Mouse (Mus musculus) small intestine, adult 2 months (tissue): ENCODE results near the gene Sla2. TPM values are rescaled to one million over a fixed set of nuclear protein-coding genes. Genes with fewer than 3 reads are reported as not detected.

Experiments used
- H3K27ac ChIP-seq: fragments of 200-500 bp; 2 replicates; pipeline ENCODE4 v1.5.1; 2012; ENCODE audit warnings: low read depth, low read length, control low read depth, inconsistent platforms; ENCODE audit not compliant: insufficient read depth
- H3K27me3 ChIP-seq: fragments of 200-500 bp; 2 replicates; pipeline ENCODE4 v1.6.1; 2012; ENCODE audit warnings: mild to moderate bottlenecking, moderate library complexity, low read length, inconsistent platforms; ENCODE audit not compliant: control insufficient read depth, insufficient read depth
- H3K36me3 ChIP-seq: fragments of 200-500 bp; 2 replicates; pipeline ENCODE4 v1.6.1; 2012; ENCODE audit warnings: mild to moderate bottlenecking, low read length, control low read depth, inconsistent platforms; ENCODE audit not compliant: control insufficient read depth, insufficient read depth
- H3K4me1 ChIP-seq: fragments of 200-500 bp; 2 replicates; pipeline ENCODE4 v1.6.1; 2012; ENCODE audit warnings: low read length, inconsistent platforms, mixed read lengths; ENCODE audit not compliant: control insufficient read depth, insufficient read depth, insufficient read length
- H3K4me3 ChIP-seq: fragments of 200-500 bp; 2 replicates; pipeline ENCODE4 v1.5.1; 2012; ENCODE audit warnings: low read depth, mild to moderate bottlenecking, control low read depth, inconsistent platforms, low read length, moderate library complexity
- CTCF ChIP-seq: fragments of 200-500 bp; IDR thresholded peaks from 2 replicates; pipeline ENCODE4 v1.5.1; 2012; ENCODE audit warnings: low read depth, mild to moderate bottlenecking, control low read depth, inconsistent platforms, low read length, moderate library complexity, mixed read lengths; ENCODE audit not compliant: insufficient replicate concordance, insufficient read length; ENCODE audit errors: extremely low read depth
- POLR2A ChIP-seq: fragments of 200-500 bp; IDR thresholded peaks from 2 replicates; pipeline ENCODE4 v1.6.1; 2012; ENCODE audit warnings: low read depth, mild to moderate bottlenecking, control low read depth, inconsistent platforms, low read length, moderate library complexity
- WGBS: fragments of 180-500 bp; shearing (Covaris S2); methylation state at CpG from one replicate; pipeline ENCODE4 v1.1.7; 2018; 5-methylcytosine and 5-hydroxymethylcytosine counted together
- polyA plus RNA-seq: library from polyadenylated mRNA; depleted of rRNA; stranded (reverse); fragments of >200 nt; gene quantifications from 2 replicates; pipeline ENCODE4 v1.2.3, GENCODE M21; 2012

The Sla2 gene
- polyA plus RNA-seq, 1 experiment = 2.0 TPM

DNA sequence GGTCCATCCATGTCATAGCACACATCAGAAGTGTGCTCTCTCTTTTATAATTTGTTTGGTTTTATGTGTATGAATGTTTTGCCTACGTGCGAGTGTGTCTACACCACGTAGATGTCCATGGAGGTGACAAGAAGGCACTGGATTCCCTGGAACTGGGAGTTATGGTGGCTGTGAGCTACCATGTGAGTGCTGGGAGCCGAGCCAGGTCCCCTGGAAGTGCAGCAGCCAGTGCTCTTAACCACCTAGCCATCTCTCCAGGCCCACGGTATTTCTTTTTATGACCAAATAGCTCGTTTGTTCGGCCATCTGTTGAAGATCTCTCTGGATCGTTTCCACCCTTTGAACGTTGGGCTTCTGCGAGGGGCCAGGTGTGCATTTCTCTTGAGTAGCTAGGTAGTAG lies 43.7 kb downstream of the Sla2 start:
- Histone ChIP-seq H3K4me1 (peaks cover 11% of the 10 kb centered on the region), H3K4me3 (no peak overlapping the region), H3K36me3 (no peaks in the 10 kb centered on the region), H3K27me3 (no peaks in the 10 kb centered on the region; the same call in 1 of the 2 replicates), H3K27ac (no peak overlapping the region)
- 46% methylated on average over 10 of the region's 10 CpGs for WGBS
- TF ChIP-seq CTCF (no peak), POLR2A (no peak)

DNA sequence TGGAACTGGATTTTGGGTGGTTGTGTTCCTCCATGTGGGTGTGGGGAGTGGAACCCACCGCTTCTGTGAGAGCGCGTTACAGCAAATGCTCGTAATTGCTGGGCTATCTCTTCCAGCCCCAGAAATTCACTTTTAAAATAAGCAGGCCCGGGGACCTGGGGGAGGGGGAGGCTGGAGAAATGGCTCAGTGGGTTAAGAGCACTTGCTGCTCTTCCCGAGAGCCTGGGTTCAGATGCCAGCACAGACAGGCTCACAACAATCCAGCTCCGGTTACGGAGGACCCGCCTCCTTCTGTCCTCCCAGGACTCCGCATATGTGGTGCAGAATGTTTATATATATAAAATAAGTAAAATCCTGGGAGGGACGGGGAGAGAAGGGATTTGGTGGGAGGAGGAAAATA lies 44.3 kb downstream of the Sla2 start:
- H3K27ac ChIP-seq = no peak overlapping the region
- H3K27me3 ChIP-seq = no peaks in the 10 kb centered on the region; the same call in 1 of the 2 replicates
- 71% methylated on average over 11 of the region's 11 CpGs for WGBS
- H3K4me1 ChIP-seq = peaks cover 11% of the 10 kb centered on the region
- no peak for TF ChIP-seq CTCF
- H3K4me3 ChIP-seq = no peak overlapping the region
- no peaks in the 10 kb centered on the region for H3K36me3 ChIP-seq

DNA sequence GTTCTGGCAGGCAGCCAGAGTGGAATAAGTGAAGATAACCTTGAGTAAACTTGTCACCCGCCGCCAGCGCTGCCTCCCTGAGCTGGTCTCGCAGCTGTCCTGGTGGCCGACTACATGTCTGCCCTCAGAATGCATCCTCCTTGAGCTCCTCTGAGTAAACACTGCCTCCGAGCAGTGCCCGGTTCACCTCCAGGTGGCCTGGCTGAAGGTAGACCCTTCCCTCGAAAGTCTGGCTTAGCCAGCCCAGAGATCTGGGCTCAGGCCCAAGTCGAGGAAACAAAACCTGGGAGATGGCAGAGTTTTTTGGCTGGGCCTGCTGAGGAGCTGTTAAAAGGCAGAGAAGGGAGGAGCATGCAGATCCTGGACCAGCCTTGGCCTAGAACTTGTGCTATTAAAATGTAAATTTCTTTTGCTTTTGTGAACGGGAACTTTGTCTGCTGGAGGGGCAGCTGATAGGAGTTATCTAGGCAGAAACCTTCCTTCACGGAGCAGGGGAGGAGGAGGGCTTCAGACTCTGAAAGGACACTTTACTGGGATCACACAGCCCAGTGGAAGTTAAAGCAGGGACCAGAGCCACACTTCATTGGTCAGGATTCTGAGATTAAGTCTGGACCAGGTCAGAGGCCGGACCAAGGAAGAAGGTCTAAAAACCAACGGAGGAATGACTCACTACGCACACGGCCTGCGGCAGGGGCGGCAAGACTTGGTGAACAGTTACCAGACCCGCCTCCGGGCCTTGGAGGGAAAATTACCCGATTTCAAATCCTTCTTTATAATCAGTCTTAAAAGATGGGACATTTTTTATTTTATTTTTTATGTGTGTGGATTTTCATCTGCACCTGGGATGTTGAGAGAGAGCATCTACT lies 44.9 kb downstream of the Sla2 start:
- TF ChIP-seq CTCF (no peak), POLR2A (no peak)
- H3K4me3 ChIP-seq = peak overlapping the region; percentile 79
- no peak overlapping the region for H3K27ac ChIP-seq
- H3K4me1 ChIP-seq = peaks cover 11% of the 10 kb centered on the region
- 11% methylated on average over 20 of the region's 20 CpGs for WGBS
- no peaks in the 10 kb centered on the region; the same call in 1 of the 2 replicates for H3K27me3 ChIP-seq
- no peaks in the 10 kb centered on the region for H3K36me3 ChIP-seq

DNA sequence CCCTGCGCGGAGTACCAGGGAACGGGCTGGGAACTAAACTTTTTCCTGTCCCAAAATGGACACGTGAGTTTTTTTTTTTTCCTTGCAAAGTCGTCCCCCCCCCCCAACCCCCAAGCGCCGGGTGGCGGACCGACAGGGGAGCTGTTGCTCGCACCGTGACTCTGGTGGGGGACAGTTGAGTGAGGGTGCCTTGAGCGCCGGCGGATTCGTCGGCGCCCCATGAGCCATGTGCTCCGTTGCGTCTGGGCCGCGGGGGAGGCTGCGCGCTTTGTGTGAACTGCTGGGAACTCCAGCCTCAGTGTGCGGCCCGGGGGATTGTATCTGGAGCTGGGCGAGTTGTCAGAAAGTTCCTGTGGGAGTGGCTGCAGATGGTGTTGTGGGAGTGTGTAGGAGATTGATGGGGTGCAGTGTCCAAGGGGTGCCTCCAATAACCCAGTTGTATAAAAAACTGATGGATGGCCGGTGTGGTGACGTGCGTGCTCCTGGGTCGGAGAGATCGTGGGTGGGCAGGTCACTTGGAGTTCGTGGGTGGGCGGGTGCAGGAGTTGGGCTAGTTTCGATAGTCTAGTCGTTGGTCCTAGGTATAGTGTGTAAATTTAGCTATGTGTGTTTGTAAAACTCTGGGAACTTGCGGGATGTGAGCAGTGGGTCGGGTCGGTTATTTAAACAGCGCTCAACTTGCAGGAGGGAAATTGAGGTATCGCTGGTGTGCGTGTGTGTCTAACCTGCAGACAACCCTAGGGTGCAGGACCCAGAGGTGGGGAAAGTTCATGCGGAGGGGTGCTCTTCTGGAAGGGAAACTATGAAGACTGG lies 45.8 kb downstream of the Sla2 start:
- TF ChIP-seq CTCF (no peak), POLR2A (no peak)
- WGBS = under 1% methylated on average over 42 of the region's 42 CpGs
- peaks cover 11% of the 10 kb centered on the region for H3K4me1 ChIP-seq
- no peak overlapping the region for H3K27ac ChIP-seq
- H3K27me3 ChIP-seq = no peaks in the 10 kb centered on the region; the same call in 1 of the 2 replicates
- H3K4me3 ChIP-seq = peak overlapping the region; percentile 79
- H3K36me3 ChIP-seq = no peaks in the 10 kb centered on the region

DNA sequence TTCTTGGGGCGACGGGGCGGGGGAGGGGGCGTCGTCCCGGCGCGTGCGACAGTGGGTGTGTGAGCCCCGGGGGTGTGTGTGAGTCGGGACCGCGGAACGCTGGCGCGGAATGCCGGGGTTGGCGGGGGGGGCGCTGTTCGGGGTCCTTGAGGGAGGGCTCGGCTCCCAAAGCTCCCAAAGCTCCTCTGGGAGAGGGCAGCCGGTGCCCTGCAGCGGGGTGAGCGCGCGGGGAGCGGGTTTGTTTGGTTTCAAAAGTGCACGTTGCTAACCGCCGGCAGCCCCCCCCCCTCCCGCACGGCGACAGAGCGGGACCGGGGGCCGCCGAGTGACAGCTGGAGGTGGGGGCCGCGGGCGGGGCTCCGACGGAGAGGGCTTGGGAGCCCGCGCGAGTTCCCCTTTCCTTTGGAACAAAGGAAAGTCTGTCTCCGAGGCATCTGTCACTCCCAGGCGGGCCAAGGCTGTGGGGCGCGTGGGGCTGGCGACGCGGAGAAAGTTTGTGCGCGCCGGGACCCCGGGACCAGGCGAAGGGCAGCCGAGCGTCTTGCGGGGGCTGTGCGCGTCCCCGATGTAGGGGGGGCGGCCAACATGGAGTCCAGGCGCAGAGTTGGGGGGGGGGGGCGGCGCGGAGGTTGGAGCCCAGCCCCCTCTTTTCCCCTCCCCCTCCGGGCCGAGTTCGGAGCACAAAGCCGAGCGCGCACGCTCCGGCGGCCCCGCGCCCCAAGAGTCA lies 46.5 kb downstream of the Sla2 start:
- Histone ChIP-seq H3K36me3 (no peaks in the 10 kb centered on the region), H3K4me3 (peak overlapping the region; percentile 79), H3K4me1 (peaks cover 11% of the 10 kb centered on the region), H3K27me3 (no peaks in the 10 kb centered on the region; the same call in 1 of the 2 replicates), H3K27ac (no peak overlapping the region)
- TF ChIP-seq POLR2A (no peak), CTCF (no peak)
- 1% methylated on average over 72 of the region's 79 CpGs for WGBS

DNA sequence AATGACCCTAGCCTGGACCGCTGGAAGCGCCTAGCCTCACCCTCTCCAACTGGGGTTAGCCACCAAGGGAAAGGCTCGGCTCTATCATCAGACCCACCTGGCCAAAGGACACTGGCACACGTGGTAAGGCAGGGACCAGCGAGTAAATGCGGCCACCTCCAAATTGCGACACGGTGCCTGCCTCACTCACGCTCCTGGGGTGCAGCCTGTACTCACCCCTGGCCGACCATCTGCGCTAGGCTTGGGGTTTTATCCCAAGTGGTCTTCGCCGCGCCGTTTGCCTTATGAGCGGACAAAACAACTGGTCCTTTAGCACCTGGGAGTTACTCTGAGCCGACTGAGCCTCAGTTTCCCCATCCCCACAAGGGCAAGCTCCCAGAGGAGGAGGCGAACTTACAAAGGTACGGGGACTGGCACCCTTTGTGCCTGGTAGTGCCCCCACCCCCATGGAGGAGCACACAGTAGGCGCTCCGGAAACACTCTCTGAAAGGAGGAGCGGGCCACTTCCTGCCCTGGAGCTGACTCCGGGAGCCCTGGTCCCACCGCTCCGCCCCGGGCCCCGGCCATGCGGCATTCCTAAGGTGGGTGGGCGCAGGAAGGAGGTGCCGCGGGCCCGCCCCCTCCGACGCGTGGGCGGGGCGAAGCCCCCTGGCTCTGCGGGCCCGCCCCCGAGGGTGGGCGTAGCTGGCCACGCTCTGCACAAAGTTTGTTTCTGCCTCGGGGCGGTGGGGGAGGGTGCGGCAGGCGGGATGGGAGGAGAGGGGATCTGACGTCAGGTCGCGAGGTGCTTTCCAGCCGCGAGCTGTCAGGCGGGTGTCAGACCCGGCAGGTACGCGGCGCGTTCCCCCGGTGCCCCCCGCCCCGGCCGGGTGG lies 47.4 kb downstream of the Sla2 start, which contains the start of gene Tgif2:
TSS of gene Tgif2 (plus strand) at position 689 of the 873 bp plus-strand sequence.
- H3K36me3 ChIP-seq = no peaks in the 10 kb centered on the region
- H3K4me3 ChIP-seq = peak within 1 kb of the TSS; percentile 79
- TF ChIP-seq POLR2A (no peak), CTCF (no peak)
- 7% methylated on average over 61 of the region's 61 CpGs for WGBS
- peaks cover 11% of the 10 kb centered on the region for H3K4me1 ChIP-seq
- no peak within 1 kb of the TSS for H3K27ac ChIP-seq
- H3K27me3 ChIP-seq = no peaks in the 10 kb centered on the region; the same call in 1 of the 2 replicates
